Mouse (Mus musculus) thymus, adult 18-20 months (tissue): ENCODE results near the gene Gm37240.
"Not testable (repeated sequence)": the region's sequence is repeated elsewhere in the genome, so short reads cannot be mapped to it uniquely, and the experiment has no call there.

Experiments
- DNase-seq, 2 experiments: peaks; one replicate each; pipeline ENCODE4 v3.0.0; 2022; ENCODE audit warnings: mixed read lengths in 2 of 2

Gm37240 gene

DNA sequence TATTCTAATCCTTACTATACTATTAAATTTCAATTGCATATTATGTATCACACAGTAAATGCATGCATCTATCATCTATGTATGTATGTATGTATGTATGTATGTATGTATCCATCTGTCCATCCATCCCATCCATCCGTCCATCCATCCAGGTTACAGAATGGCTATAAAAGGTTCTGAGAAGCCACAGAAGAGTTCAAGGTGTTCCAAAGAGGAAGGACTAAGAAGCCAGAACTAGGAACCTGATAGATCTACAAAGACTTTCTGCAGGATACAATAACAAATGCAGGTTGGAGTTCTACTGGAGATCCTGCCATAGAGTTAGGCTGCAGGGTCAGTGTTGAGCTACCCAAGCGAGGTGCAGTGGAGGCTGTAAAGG, 1201.0 kb downstream of the Gm37240 start:
- no peak for DNase-seq

DNA sequence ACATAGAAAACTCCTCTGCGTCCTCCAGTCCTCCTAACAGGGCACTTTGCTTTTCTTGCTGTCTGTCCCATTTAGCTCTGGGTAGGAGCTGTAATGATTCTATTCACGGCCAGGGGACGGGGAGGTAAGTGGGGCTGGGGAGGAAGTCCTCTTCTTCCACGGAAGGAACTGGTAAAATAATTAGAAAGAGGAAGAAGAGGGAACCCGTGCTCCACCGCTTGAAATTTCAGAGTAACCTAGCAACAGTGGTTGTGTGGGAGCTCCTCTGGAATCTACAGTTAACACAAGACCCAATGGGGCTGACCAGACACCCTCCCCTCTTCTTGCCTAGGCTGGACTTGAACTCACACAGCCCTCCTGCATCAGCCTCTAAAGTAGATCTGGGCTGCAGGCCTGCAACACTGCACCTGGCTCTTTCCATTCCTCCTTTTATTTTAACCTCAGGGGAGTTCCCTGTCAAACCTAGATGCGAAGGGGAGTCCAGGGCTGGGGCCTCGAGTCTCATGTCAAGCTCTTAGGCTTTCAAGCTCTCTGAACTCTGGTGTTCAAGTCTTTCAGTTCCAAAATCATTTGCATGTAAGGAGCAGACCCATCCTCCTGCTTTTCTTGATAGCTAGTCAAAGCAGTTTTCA, 1201.5 kb downstream of the Gm37240 start:
- no peak for DNase-seq

DNA sequence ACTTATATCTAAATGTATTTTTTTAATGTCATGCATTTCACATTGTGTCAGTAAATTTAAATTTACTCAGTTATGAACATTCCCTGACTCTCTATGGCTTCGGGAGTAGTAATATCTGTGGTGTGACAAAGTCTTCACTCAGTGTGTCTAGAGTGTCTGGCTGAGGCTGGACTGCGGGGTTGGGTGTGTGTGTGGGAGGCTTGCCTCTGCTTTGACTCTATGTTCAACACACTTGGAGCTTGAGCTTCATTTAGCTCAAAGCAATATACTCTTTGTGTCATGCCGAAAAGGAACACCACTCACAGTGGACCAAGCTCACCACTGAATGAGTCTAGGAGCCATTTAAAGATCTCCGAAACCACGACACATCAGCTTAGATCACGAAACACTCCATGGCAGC, 1203.5 kb downstream of the Gm37240 start:
- no peak for DNase-seq

DNA sequence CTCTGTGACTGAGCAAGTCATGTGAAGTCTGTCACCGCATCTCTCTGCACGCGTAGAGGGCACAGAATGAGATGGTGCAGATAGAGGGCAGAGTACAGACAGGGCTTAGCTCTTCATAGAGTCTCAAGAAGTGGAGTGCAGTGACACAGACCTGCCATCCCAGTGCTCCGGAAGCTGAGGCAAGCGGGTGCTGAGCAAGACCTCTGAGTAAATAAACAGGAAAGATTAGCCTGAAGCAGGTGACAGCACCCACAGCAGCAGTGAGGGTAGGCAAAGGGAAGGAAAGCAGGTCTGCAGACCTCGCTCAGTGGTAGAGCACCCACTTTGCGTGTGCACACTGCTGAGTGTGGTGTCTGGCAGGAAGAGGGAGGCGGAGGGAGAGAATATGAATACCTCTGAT, 1205.6 kb downstream of the Gm37240 start:
- peak; percentile 66 to 82 for DNase-seq

DNA sequence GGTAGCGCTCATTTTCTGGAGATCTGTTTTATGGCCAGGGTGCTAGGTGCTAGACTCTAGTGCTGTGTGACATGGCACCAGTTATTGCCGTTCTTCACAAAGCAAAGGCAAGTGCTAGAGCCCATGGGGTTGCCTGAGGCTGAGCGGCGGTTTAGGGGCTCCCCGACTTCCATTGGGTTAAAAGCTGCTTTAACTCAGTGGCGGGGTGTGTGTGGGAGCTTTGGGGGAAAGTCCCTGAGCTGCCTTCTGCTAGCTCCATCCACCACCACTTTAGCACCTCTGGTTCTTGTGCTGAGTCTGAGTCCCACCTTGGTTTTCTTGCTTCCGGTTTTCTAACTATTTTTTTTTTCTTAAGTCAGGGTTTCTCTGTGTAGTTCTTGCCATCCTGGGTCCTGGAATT, 1207.3 kb downstream of the Gm37240 start:
- peak in 1 of 2 experiments; percentile 40 for DNase-seq

DNA sequence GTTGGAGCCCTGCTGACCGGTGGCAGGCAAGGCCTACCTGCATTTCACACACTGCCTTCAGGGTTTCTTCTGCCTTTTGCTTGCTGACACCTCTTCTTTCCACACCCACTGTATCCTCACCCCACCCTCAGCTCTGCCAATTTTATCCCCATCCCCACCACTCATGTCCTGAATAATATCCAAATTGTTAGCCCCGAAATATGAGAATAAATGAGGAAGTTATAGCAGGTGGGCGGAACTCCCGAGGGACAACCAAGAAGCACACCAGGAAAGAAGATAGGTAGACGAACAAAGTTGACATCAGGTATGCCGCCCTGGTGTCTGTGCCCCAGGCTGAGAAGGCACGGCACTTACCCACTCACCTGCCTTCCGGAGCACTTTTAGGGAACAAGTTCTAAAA, 1207.8 kb downstream of the Gm37240 start:
- DNase-seq = no peak

DNA sequence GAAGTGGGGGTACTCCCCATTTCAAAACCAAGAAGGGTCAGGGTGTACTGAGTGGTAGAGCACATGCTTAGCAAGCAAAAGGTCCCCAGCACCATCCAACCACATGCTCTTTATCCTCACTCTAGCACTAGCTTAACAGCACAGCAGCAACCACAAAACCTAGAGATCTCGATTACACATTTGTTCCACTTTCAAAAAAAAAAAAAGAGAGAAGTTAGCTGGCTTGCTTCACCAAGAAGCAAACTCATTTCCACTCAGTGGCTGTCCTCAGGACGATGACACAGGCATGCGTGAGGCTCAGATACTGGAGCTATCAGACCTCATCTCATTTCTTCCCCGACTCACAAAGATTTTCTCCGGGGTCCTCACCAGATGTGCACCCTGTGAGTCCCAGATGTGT, 1208.4 kb downstream of the Gm37240 start:
- no peak for DNase-seq

DNA sequence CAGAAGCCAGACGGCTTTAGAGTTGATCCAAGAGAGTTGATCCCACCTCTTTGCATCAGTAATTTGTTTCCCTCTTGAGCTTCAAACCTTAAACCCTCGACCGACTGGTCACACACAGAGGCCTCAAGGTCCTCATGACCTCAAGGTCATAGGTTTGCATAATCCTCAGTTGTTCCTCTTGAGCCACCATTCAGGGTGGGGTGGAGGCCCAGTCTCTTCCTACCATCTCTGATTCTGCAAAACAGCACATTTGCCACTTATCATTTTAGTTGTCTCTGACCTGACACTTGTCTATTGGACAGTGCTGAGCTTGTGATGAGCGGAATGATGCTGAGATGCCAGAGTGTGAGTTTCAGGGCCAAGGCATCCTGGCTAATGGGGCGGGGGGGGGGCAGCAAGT, 1211.6 kb downstream of the Gm37240 start:
- DNase-seq = no peak

GRCm38 (mm10) chr3:84673552-84673951, 1213.8 kb downstream of the Gm37240 start:
- no peak for DNase-seq

- DNase-seq = no peak
Measured at GRCm38 (mm10) chr3:84672136-84672535, 1215.2 kb downstream of the Gm37240 start.

DNA sequence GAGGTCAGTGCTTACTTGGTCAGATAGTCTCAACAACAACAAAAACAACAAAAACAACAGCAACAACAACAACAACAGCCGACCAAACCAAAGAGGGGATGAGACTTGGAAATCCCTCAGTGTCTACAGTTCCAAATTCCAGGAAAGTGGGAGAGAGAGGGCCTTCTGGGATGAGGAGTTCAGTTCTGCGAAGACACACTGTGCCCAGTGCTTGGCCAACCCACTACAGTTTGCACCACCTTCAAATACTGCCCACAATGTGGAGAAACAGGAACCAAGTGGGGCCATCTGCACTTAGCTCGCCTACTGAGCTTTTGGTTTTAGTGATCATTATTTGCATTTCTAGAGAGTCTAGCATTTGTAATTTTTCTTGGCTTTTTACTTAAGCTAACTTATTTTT, 1218.4 kb downstream of the Gm37240 start:
- no peak for DNase-seq

GRCm38 (mm10) chr3:84665255-84666073, 1221.9 kb downstream of the Gm37240 start:
- no peak for DNase-seq

GRCm38 (mm10) chr3:84664686-84665085, 1222.6 kb downstream of the Gm37240 start:
- no peak for DNase-seq

- DNase-seq = no peak
Measured at GRCm38 (mm10) chr3:84663858-84664257, 1223.5 kb downstream of the Gm37240 start.

DNA sequence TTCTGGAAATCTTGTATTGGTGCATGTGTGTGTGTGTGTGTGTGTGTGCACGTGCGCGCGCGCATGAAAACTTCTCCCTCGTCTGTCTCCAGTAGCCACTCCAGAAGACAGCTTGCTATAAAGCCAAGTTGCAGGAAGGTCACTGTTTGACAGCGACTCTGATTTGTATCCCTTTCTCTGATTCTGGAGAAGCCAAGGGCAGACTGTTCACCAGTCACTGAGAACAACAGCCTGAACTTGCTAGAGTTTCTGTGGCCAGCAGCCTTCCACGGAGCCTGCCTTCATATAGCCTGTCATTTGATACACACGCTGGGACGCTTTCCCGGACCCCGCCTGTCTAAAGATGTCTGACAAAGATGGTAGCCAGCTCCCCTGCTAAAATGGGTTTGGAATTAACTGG, 1224.2 kb downstream of the Gm37240 start:
- DNase-seq = no peak

DNA sequence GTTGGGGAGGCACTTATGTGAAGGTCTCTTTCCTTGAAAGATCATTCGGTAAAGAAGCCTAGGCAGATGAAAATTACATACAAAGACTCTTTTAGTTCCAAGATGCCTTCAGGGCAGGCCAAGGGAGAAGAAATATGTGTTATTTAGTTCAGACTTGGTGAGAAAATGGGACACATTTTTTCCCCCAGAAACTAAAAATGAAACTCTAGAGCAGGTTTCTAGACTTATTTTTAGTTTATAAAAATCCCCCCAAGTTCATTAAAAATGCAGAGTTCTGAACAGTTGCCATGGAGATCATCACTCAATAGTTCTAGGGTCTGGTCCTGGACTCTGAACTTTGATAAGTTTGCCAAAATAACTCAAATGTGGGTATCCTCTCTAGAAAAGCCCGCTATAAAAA, 1226.9 kb downstream of the Gm37240 start:
- DNase-seq = no peak

- no peak for DNase-seq
Measured at GRCm38 (mm10) chr3:84658872-84659271, 1228.4 kb downstream of the Gm37240 start.

- DNase-seq = no peak
Measured at GRCm38 (mm10) chr3:84658017-84658416, 1229.3 kb downstream of the Gm37240 start.

GRCm38 (mm10) chr3:84657240-84657639, 1230.1 kb downstream of the Gm37240 start:
- no peak for DNase-seq

GRCm38 (mm10) chr3:84655785-84656150, 1231.5 kb downstream of the Gm37240 start:
- DNase-seq = not testable (repeated sequence)

GRCm38 (mm10) chr3:84654900-84655784, 1232.2 kb downstream of the Gm37240 start:
- no peak for DNase-seq

- peak; percentile 65 to 74 for DNase-seq
Measured at GRCm38 (mm10) chr3:84654246-84654826, 1233.0 kb downstream of the Gm37240 start.
